Mouse (Mus musculus) hindbrain, embryonic 14.5 days (tissue): Measurements from ENCODE around the gene Foxd2. TPM values are rescaled to one million over a fixed set of nuclear protein-coding genes. Genes with fewer than 3 reads are reported as not detected.
A peak's percentile ranks its signal among the peaks of the same experiment; 100 is the strongest.

Experiments
- ATAC-seq: fragments of 200-750 bp; cut with Nextera tagmentation; 2 replicates; pipeline ENCODE4 v1.8.0; 2017; ENCODE audit warnings: moderate number of reproducible peaks, mild to moderate bottlenecking, moderate TSS enrichment, moderate library complexity; ENCODE audit not compliant: low FRiP score
- DNase-seq: peaks from one replicate; pipeline ENCODE4 v3.0.0-alpha.2; 2015; ENCODE audit warnings: low spot score
- H3K27ac ChIP-seq: fragments of 300-500 bp; sonication (generic); 2 replicates; pipeline ENCODE4 v1.5.1; 2014; ENCODE audit warnings: mild to moderate bottlenecking, moderate library complexity
- H3K27me3 ChIP-seq: fragments of 300-500 bp; sonication (generic); 2 replicates; pipeline ENCODE4 v1.6.1; 2014; ENCODE audit warnings: mild to moderate bottlenecking, low read length, mixed read lengths; ENCODE audit not compliant: control insufficient read depth, insufficient read depth
- H3K36me3 ChIP-seq: fragments of 300-500 bp; sonication (generic); replicated peaks from 2 replicates; pipeline ENCODE4 v1.6.1; 2014; ENCODE audit not compliant: control insufficient read depth, insufficient read depth
- H3K4me1 ChIP-seq: fragments of 300-500 bp; sonication (generic); replicated peaks from 2 replicates; pipeline ENCODE4 v1.6.1; 2014; ENCODE audit warnings: antibody characterized with exemption, low read length, mixed read lengths; ENCODE audit not compliant: control insufficient read depth, insufficient read depth
- H3K4me2 ChIP-seq: fragments of 300-500 bp; sonication (generic); replicated peaks from 2 replicates; pipeline ENCODE4 v1.6.1; 2014; ENCODE audit warnings: mild to moderate bottlenecking, moderate library complexity
- H3K4me3 ChIP-seq: fragments of 300-500 bp; sonication (generic); replicated peaks from 2 replicates; pipeline ENCODE4 v1.5.1; 2014; ENCODE audit warnings: mild to moderate bottlenecking, low read length
- H3K9ac ChIP-seq: fragments of 300-500 bp; sonication (generic); 2 replicates; pipeline ENCODE4 v1.6.1; 2014
- H3K9me3 ChIP-seq: fragments of 300-500 bp; sonication (generic); 2 replicates; pipeline ENCODE4 v1.6.1; 2016; ENCODE audit warnings: low read length; ENCODE audit not compliant: control insufficient read depth
- WGBS: fragments of 180-500 bp; shearing (Covaris S2); extraction: QIAGEN DNeasy Blood & Tissue Kit; methylation state at CpG from one replicate; pipeline ENCODE4 v1.1.7; 2014; 5-methylcytosine and 5-hydroxymethylcytosine counted together
- polyA plus RNA-seq: library from polyadenylated mRNA; unstranded; fragments of >200 nt; fragmentation: Nextera tagmentation; extraction: Ambion mirVana; gene quantifications from 2 replicates; pipeline ENCODE4 v1.2.1, GENCODE M21; 2014

The Foxd2 gene
- polyA plus RNA-seq, 1 experiment from 2014 or later: not detected

- no peaks in the 10 kb centered on the region for H3K4me1 ChIP-seq
- ATAC-seq (no peak), DNase-seq (no peak)
- no peaks in the 10 kb centered on the region for H3K9me3 ChIP-seq
- no peak overlapping the region for H3K9ac ChIP-seq
- H3K27ac ChIP-seq: no peak overlapping the region
- H3K27me3 ChIP-seq: peaks cover 94% of the 10 kb centered on the region
- H3K4me3 ChIP-seq: no peak overlapping the region
- H3K4me2 ChIP-seq: no peak overlapping the region
- 43% methylated on average over 2 of the region's 2 CpGs for WGBS
- H3K36me3 ChIP-seq: no peaks in the 10 kb centered on the region
Observed at GRCm38 (mm10) chr4:114917091-114917490, 8.4 kb upstream of the Foxd2 start.

- DNase-seq (no peak), ATAC-seq (no peak)
- Histone ChIP-seq H3K36me3 (no peaks in the 10 kb centered on the region), H3K4me3 (no peak overlapping the region), H3K4me2 (no peak overlapping the region), H3K27me3 (peaks cover 94% of the 10 kb centered on the region), H3K9me3 (no peaks in the 10 kb centered on the region), H3K27ac (no peak overlapping the region), H3K4me1 (no peaks in the 10 kb centered on the region), H3K9ac (no peak overlapping the region)
- WGBS: 44% methylated on average over 4 of the region's 4 CpGs
Observed at GRCm38 (mm10) chr4:114916056-114916455, 7.4 kb upstream of the Foxd2 start.

- Histone ChIP-seq H3K9me3 (no peaks in the 10 kb centered on the region), H3K9ac (no peak overlapping the region), H3K27me3 (peaks cover 97% of the 10 kb centered on the region), H3K4me2 (no peak overlapping the region), H3K4me1 (no peaks in the 10 kb centered on the region; the same call in 1 of the 2 replicates), H3K27ac (no peak overlapping the region), H3K4me3 (no peak overlapping the region), H3K36me3 (no peaks in the 10 kb centered on the region)
- ATAC-seq: no peak
- peak; percentile 71 for DNase-seq
- WGBS: 2% methylated on average over 13 of the region's 13 CpGs
Observed at GRCm38 (mm10) chr4:114913594-114913962, 4.9 kb upstream of the Foxd2 start.

GRCm38 (mm10) chr4:114912705-114913593 is 4.3 kb upstream of the Foxd2 start:
- H3K4me3 ChIP-seq: no peak overlapping the region
- ATAC-seq: no peak
- no peaks in the 10 kb centered on the region for H3K9me3 ChIP-seq
- H3K4me2 ChIP-seq: no peak overlapping the region
- no peaks in the 10 kb centered on the region for H3K36me3 ChIP-seq
- no peak overlapping the region for H3K27ac ChIP-seq
- H3K9ac ChIP-seq: no peak overlapping the region
- no peaks in the 10 kb centered on the region; the same call in 1 of the 2 replicates for H3K4me1 ChIP-seq
- H3K27me3 ChIP-seq: peaks cover 96% of the 10 kb centered on the region
- WGBS: 3% methylated on average over 35 of the region's 35 CpGs
- no peak for DNase-seq

- H3K4me3 ChIP-seq: peak overlapping the region; percentile 34
- no peak for DNase-seq
- peaks cover 98% of the 10 kb centered on the region for H3K27me3 ChIP-seq
- H3K9me3 ChIP-seq: no peaks in the 10 kb centered on the region
- whole genome bisulfite sequencing: 3% methylated on average over 20 of the region's 20 CpGs
- ATAC-seq: no peak
- H3K4me2 ChIP-seq: peak overlapping the region; percentile 53
- no peaks in the 10 kb centered on the region for H3K36me3 ChIP-seq
- H3K9ac ChIP-seq: no peak overlapping the region
- no peaks in the 10 kb centered on the region; the same call in 1 of the 2 replicates for H3K4me1 ChIP-seq
- H3K27ac ChIP-seq: no peak overlapping the region
Observed at GRCm38 (mm10) chr4:114909602-114910484, 1.2 kb upstream of the Foxd2 start.

- DNase-seq (no peak), ATAC-seq (peak; percentile 12; the same call in 1 of the 2 replicates)
- Histone ChIP-seq H3K9ac (peak overlapping the region; percentile 34; the same call in 1 of the 2 replicates), H3K36me3 (no peaks in the 10 kb centered on the region), H3K9me3 (no peaks in the 10 kb centered on the region), H3K4me1 (no peaks in the 10 kb centered on the region; the same call in 1 of the 2 replicates), H3K4me2 (peak overlapping the region; percentile 53), H3K4me3 (peak overlapping the region; percentile 34), H3K27ac (no peak overlapping the region), H3K27me3 (peaks cover 98% of the 10 kb centered on the region)
- WGBS: under 1% methylated on average over 102 of the region's 103 CpGs
Observed at GRCm38 (mm10) chr4:114907951-114908828, 483 bp downstream of the Foxd2 start.

GRCm38 (mm10) chr4:114907056-114907917 is 1.4 kb downstream of the Foxd2 start:
- Histone ChIP-seq H3K4me1 (no peaks in the 10 kb centered on the region; the same call in 1 of the 2 replicates), H3K27ac (no peak overlapping the region), H3K4me2 (peak overlapping the region; percentile 53), H3K9me3 (no peaks in the 10 kb centered on the region), H3K4me3 (peak overlapping the region; percentile 34), H3K27me3 (peaks cover 98% of the 10 kb centered on the region), H3K9ac (peak overlapping the region; percentile 24; the same call in 1 of the 2 replicates), H3K36me3 (no peaks in the 10 kb centered on the region)
- under 1% methylated on average over 74 of the region's 74 CpGs for WGBS
- DNase-seq: no peak
- no peak for ATAC-seq
